Mouse (Mus musculus) small intestine, adult 2 months (tissue): ENCODE data around the gene Cdk7.
"Not testable (repeated sequence)": the region's sequence is repeated elsewhere in the genome, so short reads cannot be mapped to it uniquely, and the experiment has no call there.

Experiments used
- CTCF ChIP-seq: fragments of 200-500 bp; IDR thresholded peaks from 2 replicates; pipeline ENCODE4 v1.5.1; 2012; ENCODE audit warnings: low read depth, mild to moderate bottlenecking, control low read depth, inconsistent platforms, low read length, moderate library complexity, mixed read lengths; ENCODE audit not compliant: insufficient replicate concordance, insufficient read length; ENCODE audit errors: extremely low read depth
- POLR2A ChIP-seq: fragments of 200-500 bp; IDR thresholded peaks from 2 replicates; pipeline ENCODE4 v1.6.1; 2012; ENCODE audit warnings: low read depth, mild to moderate bottlenecking, control low read depth, inconsistent platforms, low read length, moderate library complexity

DNA sequence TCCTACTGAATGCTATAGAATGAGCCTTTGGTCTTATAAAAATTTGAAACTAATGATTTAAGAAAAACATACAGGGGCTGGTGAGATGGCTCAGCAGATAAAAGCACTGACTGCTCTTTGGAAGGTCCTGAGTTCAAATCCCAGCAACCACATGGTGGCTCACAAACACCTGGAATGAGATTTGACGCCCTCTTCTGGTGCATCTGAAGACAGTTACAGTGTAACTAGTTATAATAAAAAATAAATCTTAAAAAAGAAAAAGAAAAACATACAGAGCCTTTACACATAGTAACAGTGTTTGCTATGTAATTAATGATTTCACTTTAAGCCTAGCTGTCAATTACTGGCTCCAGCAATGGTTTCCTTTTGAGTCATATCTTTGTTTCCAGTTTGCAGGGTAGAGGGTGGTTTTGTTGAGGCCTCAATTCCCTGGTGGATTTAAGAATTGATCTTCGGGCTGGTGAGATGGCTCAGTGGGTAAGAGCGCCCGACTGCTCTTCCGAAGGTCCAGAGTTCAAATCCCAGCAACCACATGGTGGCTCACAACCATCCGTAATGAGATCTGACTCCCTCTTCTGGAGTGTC lies 815 bp upstream of the Cdk7 start:
- TF ChIP-seq CTCF, POLR2A: not testable (repeated sequence)
